Comparison of ENCODE assay signal across 8 mouse cellular contexts in the genomic region with DNA sequence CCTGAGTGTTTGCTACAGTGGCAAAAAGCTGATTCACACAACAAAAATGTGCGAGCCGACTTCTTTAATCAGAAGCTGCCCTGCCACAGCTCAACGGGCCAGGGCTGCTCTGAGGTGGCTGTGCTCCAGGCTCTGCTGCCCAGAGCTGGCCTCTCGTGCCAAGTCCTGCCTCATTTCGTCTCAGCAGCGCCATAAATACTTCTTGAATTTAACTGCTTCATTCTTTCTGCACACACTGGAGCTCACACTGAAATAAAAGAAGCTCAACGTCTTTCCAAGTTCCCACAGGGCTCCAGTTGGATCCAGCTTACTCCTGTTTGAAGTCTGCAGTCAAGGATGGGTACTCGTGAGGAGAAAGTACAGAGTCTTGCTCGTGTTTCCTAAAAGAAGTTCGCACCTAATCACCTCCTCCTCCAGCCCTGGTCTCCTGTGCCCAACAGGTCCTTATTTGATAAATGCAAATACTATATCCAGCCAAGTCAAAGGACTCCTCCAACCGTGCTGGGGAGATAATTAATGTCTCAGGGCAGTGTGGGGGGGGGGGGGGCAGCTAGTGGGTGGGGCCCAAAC.
DNase-seq lines count a peak whose midpoint lies in the region; ATAC-seq and TF ChIP-seq lines count a peak whose summit lies in the region.

No protein-coding gene starts in this region.

- ATAC-seq in forebrain, postnatal 0 days, result peak; percentile 83
- peak; percentile 68 for ATAC-seq in lung, embryonic 16.5 days (ENCODE audit: low read depth)

- peak; percentile 91 for DNase-seq in Muller cell, postnatal 12 days (ENCODE audit: inconsistent ontology term)
- peak; percentile 73 for DNase-seq in cerebellum, adult 11 months
- peak; percentile 77 for DNase-seq in forebrain, postnatal 0 days
- no peak for DNase-seq in hindbrain, embryonic 10.5 days (ENCODE audit: low spot score)
- DNase-seq in layer of hippocampus, adult 9-11 months, result peak; percentile 72
- peak; percentile 37 to 61 for DNase-seq in right cerebral cortex, postnatal 36 days (ENCODE audit: low spot score in 2 of 2)
- DNase-seq in spleen, postnatal 10 days (ENCODE audit: low spot score in 2 of 2), result no peak

- H3K9ac ChIP-seq in forebrain, postnatal 0 days, result no peak overlapping the region
- H3K9ac ChIP-seq in lung, embryonic 16.5 days (ENCODE audit: low read length), result peak overlapping the region; percentile 0; the same call in 1 of the 2 replicates

- no peak overlapping the region for H3K4me2 ChIP-seq in forebrain, postnatal 0 days (ENCODE audit: low read depth)
- H3K4me2 ChIP-seq in lung, embryonic 16.5 days (ENCODE audit: low read depth, low read length), result peak overlapping the region; percentile 18; the same call in 1 of the 2 replicates

- no peak overlapping the region for H3K4me3 ChIP-seq in forebrain, postnatal 0 days (ENCODE audit: low read depth, low read length)
- H3K4me3 ChIP-seq in hindbrain, embryonic 10.5 days, result peak overlapping the region; percentile 7; the same call in 1 of the 2 replicates
- no peak overlapping the region for H3K4me3 ChIP-seq in lung, embryonic 16.5 days (ENCODE audit: low read length)

- WGBS in forebrain, postnatal 0 days, result 9% methylated on average over 11 of the region's 11 CpGs
- 44% methylated on average over 11 of the region's 11 CpGs for WGBS in hindbrain, embryonic 10.5 days
- WGBS in lung, embryonic 16.5 days, result 9% methylated on average over 11 of the region's 11 CpGs

- H3K36me3 ChIP-seq in forebrain, postnatal 0 days (ENCODE audit: insufficient read depth), result no peaks in the 10 kb centered on the region
- no peaks in the 10 kb centered on the region; the same call in 1 of the 2 replicates for H3K36me3 ChIP-seq in hindbrain, embryonic 10.5 days
- no peaks in the 10 kb centered on the region for H3K36me3 ChIP-seq in lung, embryonic 16.5 days (ENCODE audit: control insufficient read depth, insufficient read depth, low read length)

- no peak for TF ChIP-seq CTCF in forebrain, postnatal 0 days (IDR thresholded peaks at IDR 0.05; ENCODE audit: low read depth)

- peaks cover 7% of the 10 kb centered on the region; the same call in 1 of the 2 replicates for H3K4me1 ChIP-seq in forebrain, postnatal 0 days (ENCODE audit: insufficient read depth)
- peaks cover 30% of the 10 kb centered on the region for H3K4me1 ChIP-seq in hindbrain, embryonic 10.5 days (replicated peaks)
- peaks cover 54% of the 10 kb centered on the region for H3K4me1 ChIP-seq in lung, embryonic 16.5 days (replicated peaks; ENCODE audit: control insufficient read depth, insufficient read depth, low read length)

- H3K9me3 ChIP-seq in forebrain, postnatal 0 days (ENCODE audit: low read length), result no peaks in the 10 kb centered on the region
- H3K9me3 ChIP-seq in hindbrain, embryonic 10.5 days, result peaks cover 10% of the 10 kb centered on the region; the same call in 1 of the 2 replicates
- peaks cover 3% of the 10 kb centered on the region; the same call in 1 of the 2 replicates for H3K9me3 ChIP-seq in lung, embryonic 16.5 days (ENCODE audit: control insufficient read depth, low read length)

- peak overlapping the region; percentile 67 for H3K27ac ChIP-seq in forebrain, postnatal 0 days (ENCODE audit: low read depth, low read length)
- H3K27ac ChIP-seq in hindbrain, embryonic 10.5 days, result peak overlapping the region; percentile 71
- H3K27ac ChIP-seq in lung, embryonic 16.5 days (ENCODE audit: low read length), result peak overlapping the region; percentile 99

- H3K27me3 ChIP-seq in forebrain, postnatal 0 days (ENCODE audit: insufficient read depth, low read length), result no peaks in the 10 kb centered on the region
- H3K27me3 ChIP-seq in hindbrain, embryonic 10.5 days (ENCODE audit: insufficient read depth, poor library complexity, severe bottlenecking), result peaks cover 36% of the 10 kb centered on the region
- H3K27me3 ChIP-seq in lung, embryonic 16.5 days (ENCODE audit: control insufficient read depth, insufficient read depth, low read depth, low read length), result no peaks in the 10 kb centered on the region

Comparison
In these comparisons a context has a peak if more than half of its experiments do, and no peak if none do; other contexts are left out.
1. DNase-seq: peak in Muller cell, postnatal 12 days (single experiment), cerebellum, adult 11 months (single experiment), forebrain, postnatal 0 days (single experiment), layer of hippocampus, adult 9-11 months (single experiment) and right cerebral cortex, postnatal 36 days (2 of 2); none in hindbrain, embryonic 10.5 days (single experiment) and spleen, postnatal 10 days (0 of 2).
2. Peak in every context shown above with its lines, with median percentiles within 50 percentile points of each other: H3K27ac ChIP-seq.